Mouse (Mus musculus) right cerebral cortex, postnatal 4 days (tissue): Measurements from ENCODE around the gene Sim1.

ENCODE experiments used
- DNase-seq: peaks from one replicate; pipeline ENCODE4 v3.0.0-alpha.2; 2022

Sim1 gene

GRCm38 (mm10) chr10:50901601-50902475, 7.3 kb downstream of the Sim1 start:
- peak; percentile 14 for DNase-seq

DNA sequence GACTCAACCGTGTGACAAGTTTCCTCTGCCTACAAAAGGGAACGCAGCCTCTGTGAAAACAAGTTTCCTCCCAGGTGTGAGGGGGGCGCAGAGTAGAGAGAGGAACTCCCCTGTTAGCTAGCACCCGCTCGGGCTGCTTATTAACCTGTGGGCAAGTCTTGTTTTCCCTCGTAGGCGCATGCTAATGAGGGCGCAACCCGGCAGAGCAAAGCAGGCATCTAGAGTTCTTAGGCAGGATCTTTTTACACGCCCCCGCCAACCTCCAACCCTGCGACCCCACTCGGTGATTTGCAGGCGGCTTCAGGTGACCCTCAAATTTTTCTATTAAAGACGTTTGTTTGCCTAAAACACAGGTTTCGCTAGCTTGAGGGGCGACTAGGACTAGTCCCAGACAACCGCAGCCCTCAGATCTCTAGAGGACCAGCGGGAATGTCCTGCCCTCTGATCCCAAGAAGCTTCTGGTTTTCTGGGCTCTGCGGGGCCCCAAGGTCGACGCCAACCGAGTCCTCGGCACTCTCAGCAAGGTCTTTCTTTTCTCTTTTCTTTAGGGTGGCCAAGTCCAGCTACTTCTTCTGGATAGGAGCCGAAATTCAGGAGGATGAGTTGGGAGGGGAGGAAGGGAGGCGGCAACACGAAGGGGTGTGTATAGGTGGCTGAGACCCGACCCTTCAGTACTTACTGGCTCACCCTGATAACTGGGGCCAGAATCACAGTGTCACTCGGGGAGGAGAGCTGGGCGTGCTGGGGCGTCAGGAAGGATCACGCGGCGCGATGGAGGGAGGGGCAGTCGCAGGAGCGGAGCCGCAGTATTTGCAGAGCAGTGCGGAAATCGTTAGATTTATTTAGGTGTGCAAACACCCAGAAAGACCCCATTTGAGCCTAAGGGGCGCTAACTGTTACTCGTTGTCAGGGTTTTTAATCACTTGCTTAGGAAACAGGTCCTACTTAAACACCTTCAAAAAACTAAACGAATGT, 8.5 kb downstream of the Sim1 start:
- peak; percentile 33 for DNase-seq

DNA sequence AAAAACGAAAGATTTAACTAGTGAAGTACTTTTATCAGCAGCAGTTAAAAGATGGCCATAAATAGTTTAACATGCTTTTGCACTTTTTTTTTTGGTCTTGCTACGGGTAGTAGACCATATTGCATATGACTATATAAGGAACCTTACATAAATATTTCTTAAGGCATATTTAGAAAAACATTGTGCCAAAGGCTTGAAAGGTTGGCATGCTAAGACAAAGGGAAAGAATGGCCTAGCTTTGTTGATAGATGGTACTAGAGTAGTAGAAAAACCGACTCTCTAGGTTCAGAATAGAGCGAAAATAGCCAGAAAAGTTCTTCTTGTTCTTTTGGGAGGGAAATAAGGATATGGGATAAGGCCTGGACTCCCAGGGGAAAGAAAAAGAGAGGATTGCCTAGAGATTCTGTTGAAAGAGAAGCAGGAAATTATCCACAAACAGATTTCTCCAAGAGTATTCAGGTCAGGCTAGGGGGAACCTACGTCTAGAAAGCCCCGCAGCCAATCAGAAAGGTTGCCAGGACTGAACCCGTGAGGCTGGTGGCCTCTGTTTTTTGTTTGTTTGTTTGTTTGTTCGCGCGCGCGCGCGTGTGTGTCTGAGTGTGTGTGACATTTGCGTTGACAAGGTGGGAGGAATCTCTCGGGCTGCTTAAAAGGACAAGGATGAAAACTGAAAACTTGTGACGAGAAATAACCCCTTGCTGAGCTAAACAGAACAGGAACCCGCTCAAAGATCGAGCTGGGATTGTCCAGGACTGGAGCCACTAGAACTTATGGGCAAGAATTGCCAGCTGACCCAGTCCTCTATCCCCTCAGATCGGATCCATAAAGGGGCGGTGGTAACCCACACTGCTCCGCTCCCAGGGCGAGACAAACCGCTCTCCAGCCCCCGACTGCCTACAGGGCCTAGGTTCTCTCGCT, 9.6 kb downstream of the Sim1 start:
- DNase-seq: peak; percentile 11

DNA sequence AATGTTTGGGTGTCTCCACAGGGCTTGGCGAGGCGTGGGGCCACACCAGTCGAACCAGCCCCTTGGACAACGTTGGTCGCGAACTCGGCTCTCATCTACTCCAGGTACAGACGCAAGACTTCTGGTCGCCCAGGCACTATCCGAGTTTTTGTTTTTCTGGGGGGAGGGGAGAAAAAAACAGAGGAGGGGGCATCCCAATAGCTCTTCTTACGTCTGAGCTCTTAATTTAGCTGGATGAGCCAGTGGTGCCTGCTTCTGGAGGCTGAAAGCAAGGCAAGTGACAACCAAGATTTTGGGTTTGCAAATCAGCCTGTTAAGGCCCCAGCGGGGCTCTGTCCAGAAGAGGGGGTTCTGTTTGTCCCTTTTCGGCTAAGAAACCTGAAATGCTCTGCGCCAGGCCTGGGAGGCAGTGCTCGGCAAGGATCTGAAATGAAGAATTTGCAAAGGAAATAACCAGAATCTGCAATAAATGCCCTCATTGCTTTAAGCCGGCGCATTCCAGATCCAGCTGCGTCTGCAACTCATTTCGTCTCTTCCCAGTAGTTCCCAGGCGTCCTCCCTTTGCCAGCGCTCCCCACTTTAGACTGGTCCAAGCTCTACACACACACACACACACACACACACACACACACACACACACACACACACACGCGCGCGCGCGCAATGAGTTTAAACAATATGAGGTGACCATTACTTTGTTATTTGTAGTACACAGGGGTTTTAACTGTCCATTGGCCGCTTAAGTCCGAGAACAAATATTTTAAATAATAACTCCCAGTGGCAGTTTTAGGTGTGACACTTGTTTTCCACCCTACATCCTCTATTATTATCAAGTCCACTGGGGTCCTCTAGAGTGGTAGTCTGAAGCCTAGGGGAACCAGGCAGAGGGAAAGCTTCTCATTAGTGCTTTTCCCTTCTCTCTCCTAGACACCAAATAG, 10.5 kb downstream of the Sim1 start:
- no peak for DNase-seq

- peak; percentile 16 for DNase-seq
Measured at GRCm38 (mm10) chr10:50910400-50910799, 15.8 kb downstream of the Sim1 start.

GRCm38 (mm10) chr10:50910861-50911410, 16.4 kb downstream of the Sim1 start:
- peak; percentile 13 for DNase-seq

- no peak for DNase-seq
Measured at GRCm38 (mm10) chr10:50915607-50916006, 21.1 kb downstream of the Sim1 start.

DNA sequence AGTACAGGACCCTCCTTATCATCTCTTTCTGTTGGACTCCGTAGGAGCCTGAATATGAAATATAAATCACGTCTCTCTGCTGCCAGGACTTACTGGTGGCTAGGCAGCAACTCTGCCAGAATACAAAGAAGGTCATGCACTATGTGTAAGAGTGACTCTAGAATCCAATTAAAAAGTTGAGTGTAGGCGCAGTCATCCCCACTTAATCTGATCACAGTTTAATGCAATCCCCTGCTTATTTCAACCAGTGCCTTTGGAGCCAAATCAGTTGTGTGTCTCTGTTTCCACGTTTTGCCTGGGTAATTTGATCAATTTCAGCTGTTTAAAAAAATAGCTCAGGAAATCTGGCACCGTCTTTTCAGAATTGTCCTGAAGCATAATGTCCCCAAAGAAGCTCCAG, 34.7 kb downstream of the Sim1 start:
- DNase-seq: no peak

- DNase-seq: no peak
Measured at GRCm38 (mm10) chr10:50935673-50936072, 41.1 kb downstream of the Sim1 start.

DNA sequence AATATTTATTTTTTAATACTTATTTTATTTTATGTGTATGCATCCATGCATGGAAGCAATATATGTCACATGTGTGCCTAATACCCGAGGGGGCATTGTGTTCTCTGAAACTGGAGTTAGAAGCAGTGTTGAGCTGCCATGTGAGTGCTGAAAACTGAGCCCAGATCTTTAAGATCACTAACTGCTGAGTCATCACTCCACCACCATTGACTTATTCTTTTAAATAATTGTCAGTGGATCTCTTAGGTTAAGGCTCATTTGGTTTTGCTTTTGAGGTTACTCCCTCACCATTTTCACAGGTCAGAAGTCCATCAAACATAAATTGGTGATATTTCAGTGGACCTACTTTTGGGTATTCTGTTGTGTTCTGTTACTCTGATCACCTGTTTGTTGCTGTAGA, 79.1 kb downstream of the Sim1 start:
- no peak for DNase-seq

DNA sequence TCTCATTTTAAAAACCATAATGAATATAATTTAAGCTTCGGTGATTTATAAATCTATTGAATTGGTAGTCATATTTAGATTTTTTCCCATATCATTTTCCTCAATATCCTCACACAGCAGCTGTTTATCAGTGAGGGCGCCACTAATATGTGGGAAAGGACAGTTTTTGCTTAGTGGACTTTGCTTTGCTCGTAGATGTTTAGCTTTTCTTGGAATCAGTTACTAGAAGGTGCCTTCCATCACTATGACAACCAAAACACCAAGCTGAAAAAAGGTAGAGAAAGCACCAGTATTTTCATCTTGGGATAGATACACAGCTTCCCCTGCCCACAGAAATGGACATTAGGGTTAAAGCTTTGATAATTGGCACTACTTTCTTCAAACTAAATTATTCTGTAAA, 87.3 kb downstream of the Sim1 start:
- no peak for DNase-seq

GRCm38 (mm10) chr10:50983620-50984019, 89.1 kb downstream of the Sim1 start:
- no peak for DNase-seq

DNA sequence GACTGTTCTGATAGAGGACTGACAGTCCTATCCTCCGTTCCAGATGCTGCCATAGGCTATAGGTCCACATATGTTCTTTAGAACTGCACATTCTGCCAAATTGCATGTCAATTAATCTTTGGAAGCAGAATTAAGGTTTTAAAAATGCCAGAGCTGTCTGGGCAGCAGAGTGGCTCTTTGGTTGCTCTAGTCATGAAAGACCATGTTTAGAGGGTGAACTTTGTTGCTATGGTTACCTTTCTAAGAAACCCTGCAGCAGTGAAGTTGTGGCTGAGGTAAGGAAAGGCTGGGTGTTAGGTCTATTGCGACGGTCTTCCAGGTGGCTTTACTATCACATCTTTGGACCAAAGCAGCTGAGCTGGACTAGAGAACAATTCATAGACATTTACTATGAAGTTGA, 113.2 kb downstream of the Sim1 start:
- no peak for DNase-seq

- no peak for DNase-seq
Measured at GRCm38 (mm10) chr10:51011391-51012150, 117.0 kb downstream of the Sim1 start.

DNA sequence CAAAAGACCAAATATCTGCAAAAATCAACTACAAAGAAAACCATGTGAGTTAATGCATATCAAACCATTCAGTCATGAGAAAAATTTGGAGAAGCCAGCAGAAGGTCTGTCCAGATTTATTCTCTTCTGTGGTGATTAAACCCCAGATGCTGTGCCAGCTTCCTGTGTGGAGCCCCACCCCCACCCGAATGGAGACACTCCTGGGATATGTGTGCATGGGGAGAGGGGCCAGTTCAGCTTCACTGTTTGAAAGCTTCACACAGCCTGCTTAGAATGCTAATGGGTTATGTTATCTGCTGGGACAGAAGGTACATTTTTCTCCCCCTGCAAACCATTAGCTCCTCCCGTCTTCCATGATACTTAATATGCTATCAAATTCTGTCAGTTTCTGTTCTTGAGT, 120.3 kb downstream of the Sim1 start:
- DNase-seq: no peak

DNA sequence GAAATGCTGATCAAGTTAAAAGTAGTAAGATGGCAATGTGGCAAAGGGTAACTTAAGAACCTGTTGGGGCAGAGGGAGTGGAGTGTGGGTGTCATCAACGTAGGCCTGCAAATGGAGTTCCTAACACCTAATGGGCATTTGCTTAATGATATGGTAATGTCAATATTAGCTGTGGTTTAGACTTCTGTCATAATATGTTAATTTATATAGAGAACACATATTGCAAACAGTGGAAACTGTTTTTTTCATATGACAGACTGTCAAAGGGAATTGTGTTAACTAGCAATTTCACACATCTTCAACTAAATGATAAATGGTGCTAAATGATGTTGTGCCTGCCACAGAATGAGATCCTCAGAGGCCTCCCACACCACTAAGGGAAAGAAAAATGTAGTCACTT, 120.8 kb downstream of the Sim1 start:
- no peak for DNase-seq

- no peak for DNase-seq
Measured at GRCm38 (mm10) chr10:51023308-51024279, 129.0 kb downstream of the Sim1 start.
